Mouse (Mus musculus) neural tube, embryonic 14.5 days (tissue): Measurements from ENCODE around the gene Kcnh2. TPM values are rescaled to one million over a fixed set of nuclear protein-coding genes. Genes with fewer than 3 reads are reported as not detected.

Experiments
- ATAC-seq: fragments of 200-750 bp; cut with Nextera tagmentation; 2 replicates; pipeline ENCODE4 v1.8.0; 2017; ENCODE audit warnings: low read depth, mild to moderate bottlenecking, moderate TSS enrichment, moderate library complexity
- H3K27ac ChIP-seq: fragments of 300-500 bp; sonication (generic); 2 replicates; pipeline ENCODE4 v1.5.1; 2014; ENCODE audit warnings: low read depth, mild to moderate bottlenecking, control low read depth, low read length, moderate library complexity, mixed read lengths
- H3K27me3 ChIP-seq: fragments of 300-500 bp; sonication (generic); 2 replicates; pipeline ENCODE4 v1.6.1; 2014; ENCODE audit warnings: low read length; ENCODE audit not compliant: control insufficient read depth, insufficient read depth
- H3K36me3 ChIP-seq: fragments of 300-500 bp; sonication (generic); 2 replicates; pipeline ENCODE4 v1.6.1; 2014; ENCODE audit warnings: low read length, mixed read lengths; ENCODE audit not compliant: control insufficient read depth, insufficient read depth
- H3K4me1 ChIP-seq: fragments of 300-500 bp; sonication (generic); 2 replicates; pipeline ENCODE4 v1.6.1; 2014; ENCODE audit warnings: low read length; ENCODE audit not compliant: control insufficient read depth, insufficient read depth
- H3K4me2 ChIP-seq: fragments of 300-500 bp; sonication (generic); 2 replicates; pipeline ENCODE4 v1.6.1; 2014; ENCODE audit warnings: mild to moderate bottlenecking, low read depth, low read length, control low read depth
- H3K4me3 ChIP-seq: fragments of 300-500 bp; sonication (generic); 2 replicates; pipeline ENCODE4 v1.5.1; 2014; ENCODE audit warnings: low read depth, low read length, control low read depth, mixed read lengths
- H3K9ac ChIP-seq: fragments of 300-500 bp; sonication (generic); replicated peaks from 2 replicates; pipeline ENCODE4 v1.6.1; 2014; ENCODE audit warnings: low read depth, mild to moderate bottlenecking, control low read depth, low read length, mixed read lengths
- H3K9me3 ChIP-seq: fragments of 300-500 bp; sonication (generic); 2 replicates; pipeline ENCODE4 v1.6.1; 2016; ENCODE audit warnings: low read length; ENCODE audit not compliant: control insufficient read depth
- WGBS: fragments of 180-500 bp; shearing (Covaris S2); extraction: QIAGEN DNeasy Blood & Tissue Kit; methylation state at CpG from one replicate; pipeline ENCODE4 v1.1.7; 2014; 5-methylcytosine and 5-hydroxymethylcytosine counted together
- polyA plus RNA-seq: library from polyadenylated mRNA; unstranded; fragments of >200 nt; fragmentation: Nextera tagmentation; extraction: Ambion mirVana; gene quantifications from 2 replicates; pipeline ENCODE4 v1.2.1, GENCODE M21; 2014

Gene Kcnh2
- polyA plus RNA-seq, 1 experiment from 2014 or later, result 13.6 TPM

DNA sequence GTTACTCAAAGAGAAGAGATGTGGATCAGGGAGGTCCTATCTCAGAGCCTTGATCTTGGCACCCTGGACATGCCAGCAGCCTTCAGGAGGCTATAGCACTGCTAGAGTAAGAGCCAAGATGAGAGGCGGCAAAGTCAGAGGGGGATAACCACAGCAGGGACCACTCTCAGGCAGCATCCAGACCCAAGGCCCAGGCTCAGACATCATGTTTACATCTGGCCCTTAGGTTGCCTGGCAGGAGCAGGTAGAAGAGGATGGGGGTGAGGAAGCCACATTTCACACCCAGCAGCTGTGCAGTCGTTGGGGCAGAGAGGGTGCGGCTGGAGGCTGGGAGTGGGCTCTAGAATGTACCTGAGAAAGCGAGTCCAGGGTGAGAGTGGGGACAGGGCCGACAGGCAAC lies 30.5 kb downstream of the Kcnh2 start:
- Histone ChIP-seq H3K9ac (no peak overlapping the region), H3K27me3 (no peaks in the 10 kb centered on the region), H3K4me1 (peaks cover 14% of the 10 kb centered on the region; the same call in 1 of the 2 replicates), H3K4me2 (no peak overlapping the region), H3K36me3 (peaks cover 24% of the 10 kb centered on the region), H3K27ac (no peak overlapping the region), H3K4me3 (no peak overlapping the region), H3K9me3 (no peaks in the 10 kb centered on the region)
- 47% methylated on average over 5 of the region's 5 CpGs for WGBS
- no peak for ATAC-seq

DNA sequence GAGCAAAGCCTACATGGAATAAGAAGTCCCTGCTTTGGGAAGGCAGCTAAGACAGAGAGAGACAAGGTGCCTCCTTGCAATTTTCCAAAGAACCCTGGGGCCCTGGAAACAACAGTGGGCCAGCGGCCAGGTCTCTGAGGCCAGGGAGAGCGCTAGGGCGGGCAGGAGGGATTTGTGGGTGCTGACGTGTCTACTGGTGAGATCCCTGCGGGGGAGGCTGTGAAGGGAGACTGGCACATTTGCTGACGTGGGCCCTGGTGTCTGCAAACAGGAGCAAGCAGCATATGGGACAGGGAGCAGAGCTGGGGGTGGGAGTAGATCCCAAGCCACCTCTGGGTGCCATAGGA lies 31.0 kb downstream of the Kcnh2 start:
- Histone ChIP-seq H3K27ac (no peak overlapping the region), H3K4me1 (peaks cover 14% of the 10 kb centered on the region; the same call in 1 of the 2 replicates), H3K9me3 (no peaks in the 10 kb centered on the region), H3K36me3 (peaks cover 24% of the 10 kb centered on the region), H3K4me2 (no peak overlapping the region), H3K27me3 (no peaks in the 10 kb centered on the region), H3K9ac (no peak overlapping the region), H3K4me3 (no peak overlapping the region)
- ATAC-seq, result no peak
- 36% methylated on average over 6 of the region's 6 CpGs for WGBS

DNA sequence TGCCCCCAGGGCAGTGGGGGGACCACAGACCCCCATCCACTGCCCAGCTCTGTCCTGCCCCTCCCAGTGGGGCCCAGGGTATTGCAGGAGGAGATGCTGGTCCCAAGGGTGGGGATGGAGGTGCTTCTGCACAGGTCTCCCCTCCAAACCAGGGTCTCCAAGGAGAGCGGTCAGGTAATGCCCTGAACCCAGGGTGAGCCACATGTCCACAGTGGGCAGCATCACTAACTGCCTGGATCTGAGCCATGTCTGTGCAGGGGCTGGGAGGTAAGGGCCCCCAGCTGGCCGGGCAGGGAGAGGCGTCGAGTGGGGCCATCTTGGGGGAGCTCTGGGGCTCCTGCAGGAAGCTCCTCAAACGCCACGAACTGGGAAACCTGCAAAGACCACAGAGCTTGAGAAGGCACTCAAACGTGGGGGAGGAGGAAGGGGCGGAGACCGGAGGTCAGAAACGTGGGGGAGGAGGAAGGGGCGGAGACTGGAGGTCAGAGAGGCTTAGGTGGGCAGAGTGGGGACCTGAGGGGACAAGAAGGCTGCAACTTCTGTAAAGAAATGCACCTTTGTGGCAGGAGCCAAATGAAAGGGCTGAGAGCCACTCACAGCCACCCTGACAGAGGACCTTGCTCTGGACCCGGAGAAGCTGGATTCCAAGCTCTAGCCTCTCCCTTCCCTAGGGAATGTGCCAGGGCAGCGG lies 31.5 kb downstream of the Kcnh2 start:
- Histone ChIP-seq H3K4me2 (no peak overlapping the region), H3K27me3 (no peaks in the 10 kb centered on the region), H3K9ac (no peak overlapping the region), H3K4me1 (peaks cover 14% of the 10 kb centered on the region; the same call in 1 of the 2 replicates), H3K4me3 (no peak overlapping the region), H3K9me3 (no peaks in the 10 kb centered on the region), H3K27ac (no peak overlapping the region), H3K36me3 (peaks cover 24% of the 10 kb centered on the region)
- WGBS, result 11% methylated on average over 13 of the region's 13 CpGs
- no peak for ATAC-seq

DNA sequence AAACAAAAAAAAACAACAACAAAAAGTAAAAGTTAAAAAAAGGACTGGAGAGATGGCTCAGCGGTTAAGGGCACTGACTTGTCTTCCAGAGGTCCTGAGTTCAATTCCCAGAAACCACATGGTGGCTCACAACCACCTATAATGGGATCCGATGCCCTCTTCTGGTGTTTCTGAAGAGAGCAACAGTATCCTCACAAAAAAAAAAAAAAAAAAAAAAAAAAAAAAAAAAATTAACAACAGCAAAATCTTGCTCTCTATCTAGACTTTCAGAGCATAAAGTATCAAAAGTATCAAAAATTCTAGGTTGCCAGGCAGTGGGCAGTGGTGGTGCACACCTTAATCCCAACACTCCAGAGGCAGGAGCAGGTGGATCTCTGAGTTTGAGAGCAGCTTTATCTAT lies 42.2 kb downstream of the Kcnh2 start:
- WGBS, result 94% methylated on average over 2 of the region's 2 CpGs
- no peak overlapping the region for H3K4me3 ChIP-seq
- ATAC-seq, result no peak

GRCm38 (mm10) chr5:24308621-24309020 lies 42.8 kb downstream of the Kcnh2 start:
- no peak overlapping the region for H3K27ac ChIP-seq
- H3K4me1 ChIP-seq, result no peaks in the 10 kb centered on the region
- H3K4me3 ChIP-seq, result no peak overlapping the region
- H3K4me2 ChIP-seq, result no peak overlapping the region
- H3K9ac ChIP-seq, result no peak overlapping the region
- ATAC-seq, result no peak
- no peaks in the 10 kb centered on the region for H3K27me3 ChIP-seq
- H3K36me3 ChIP-seq, result no peaks in the 10 kb centered on the region
- H3K9me3 ChIP-seq, result no peaks in the 10 kb centered on the region
- WGBS, result 71% methylated on average over 7 of the region's 7 CpGs

More for the DNA sequence above, 42.2 kb downstream of the Kcnh2 start:
- Histone ChIP-seq H3K27ac (no peak overlapping the region), H3K27me3 (no peaks in the 10 kb centered on the region), H3K9ac (no peak overlapping the region), H3K4me2 (no peak overlapping the region), H3K4me1 (no peaks in the 10 kb centered on the region), H3K36me3 (no peaks in the 10 kb centered on the region), H3K9me3 (no peaks in the 10 kb centered on the region)

- no peak overlapping the region for H3K4me2 ChIP-seq
- H3K9ac ChIP-seq, result no peak overlapping the region
- no peaks in the 10 kb centered on the region for H3K9me3 ChIP-seq
- no peak overlapping the region for H3K4me3 ChIP-seq
- ATAC-seq, result no peak
- H3K27me3 ChIP-seq, result no peaks in the 10 kb centered on the region
- H3K4me1 ChIP-seq, result no peaks in the 10 kb centered on the region
- 52% methylated on average over 5 of the region's 5 CpGs for WGBS
- no peaks in the 10 kb centered on the region for H3K36me3 ChIP-seq
- H3K27ac ChIP-seq, result no peak overlapping the region
Measured at GRCm38 (mm10) chr5:24307118-24307777, 44.2 kb downstream of the Kcnh2 start.

DNA sequence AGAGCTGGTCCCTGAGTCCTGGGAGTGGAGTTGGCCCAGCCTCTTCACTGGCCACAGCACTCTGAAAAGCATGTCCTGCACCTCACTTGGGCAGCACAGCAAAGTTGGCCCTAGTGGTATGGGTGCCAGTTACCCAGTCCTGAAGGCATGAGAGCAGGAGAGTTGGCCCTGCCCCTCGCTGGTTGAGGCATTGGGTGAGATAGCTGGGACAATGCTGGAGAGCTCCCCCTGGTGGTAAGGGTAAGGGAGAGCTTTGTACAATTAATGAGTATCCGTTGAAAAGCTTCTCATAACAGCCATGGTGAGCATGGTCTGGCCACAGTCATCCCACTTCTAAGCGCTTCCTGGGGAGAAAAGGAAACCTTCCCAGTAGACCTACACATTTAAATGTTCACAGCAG lies 48.2 kb downstream of the Kcnh2 start:
- H3K27me3 ChIP-seq, result no peaks in the 10 kb centered on the region
- no peak overlapping the region for H3K9ac ChIP-seq
- H3K4me2 ChIP-seq, result no peak overlapping the region
- H3K27ac ChIP-seq, result no peak overlapping the region
- no peak overlapping the region for H3K4me3 ChIP-seq
- no peaks in the 10 kb centered on the region for H3K9me3 ChIP-seq
- ATAC-seq, result no peak
- 58% methylated on average over 3 of the region's 3 CpGs for WGBS
- no peaks in the 10 kb centered on the region for H3K4me1 ChIP-seq
- H3K36me3 ChIP-seq, result no peaks in the 10 kb centered on the region

DNA sequence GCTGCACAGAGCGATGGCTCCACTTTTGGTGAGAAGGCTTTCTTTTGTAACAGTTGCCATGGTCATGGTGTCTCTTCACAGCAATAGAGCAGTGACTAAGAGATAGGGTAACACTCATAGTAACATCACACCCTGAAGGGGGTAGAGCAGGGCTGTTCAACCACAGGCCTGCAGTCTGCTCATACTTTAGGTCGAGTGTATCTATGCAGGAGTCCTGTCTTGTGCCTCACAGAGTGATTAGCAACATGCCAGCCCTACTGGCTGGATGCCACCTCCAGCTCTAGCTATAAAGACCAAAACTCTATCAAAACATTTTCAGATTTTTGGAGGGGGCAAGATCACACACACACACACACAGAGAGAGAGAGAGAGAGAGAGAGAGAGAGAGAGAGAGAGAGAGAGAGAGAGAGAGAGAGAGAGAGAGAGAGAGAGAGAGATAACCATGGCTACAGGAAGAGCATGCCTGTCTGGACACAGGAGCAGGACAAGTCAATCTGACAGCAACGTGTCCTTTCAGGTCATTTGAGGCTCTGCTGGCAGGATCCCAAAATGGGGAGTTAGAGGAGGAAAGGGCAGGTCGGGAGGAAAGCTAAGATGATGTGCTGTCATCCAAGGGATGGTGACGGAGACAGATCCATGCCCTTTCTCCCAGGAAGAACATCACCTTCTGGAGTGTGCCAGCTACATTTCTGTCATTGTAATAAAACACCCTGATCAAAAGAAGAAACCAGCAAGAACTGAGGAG lies 51.4 kb downstream of the Kcnh2 start:
- no peaks in the 10 kb centered on the region for H3K9me3 ChIP-seq
- H3K9ac ChIP-seq, result no peak overlapping the region
- no peak for ATAC-seq
- H3K27me3 ChIP-seq, result no peaks in the 10 kb centered on the region
- 61% methylated on average over 5 of the region's 5 CpGs for WGBS
- H3K4me1 ChIP-seq, result no peaks in the 10 kb centered on the region
- no peaks in the 10 kb centered on the region for H3K36me3 ChIP-seq
- no peak overlapping the region for H3K27ac ChIP-seq
- H3K4me2 ChIP-seq, result no peak overlapping the region
- no peak overlapping the region for H3K4me3 ChIP-seq

DNA sequence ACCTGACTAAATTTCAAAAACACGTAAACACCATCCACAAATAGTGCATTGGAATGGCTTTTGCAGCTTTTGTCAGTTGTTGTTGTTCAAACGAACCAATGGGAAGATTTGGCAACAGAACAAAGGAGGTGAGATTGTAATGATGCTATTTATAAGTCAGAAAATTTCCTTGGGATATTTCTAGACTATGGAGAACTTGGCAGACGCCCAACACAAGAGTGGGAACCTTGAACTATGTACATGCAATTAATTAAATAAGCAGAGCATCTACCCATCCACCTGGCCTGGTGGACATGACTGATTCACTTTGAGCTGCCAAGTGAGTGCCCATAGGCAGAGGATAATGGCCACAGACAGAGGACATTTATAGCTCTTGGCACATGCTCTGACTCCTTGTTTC lies 59.5 kb downstream of the Kcnh2 start:
- WGBS, result 74% methylated on average over 3 of the region's 3 CpGs
- Histone ChIP-seq H3K9me3 (no peaks in the 10 kb centered on the region), H3K9ac (no peak overlapping the region), H3K27ac (no peak overlapping the region), H3K4me3 (no peak overlapping the region), H3K27me3 (no peaks in the 10 kb centered on the region), H3K36me3 (no peaks in the 10 kb centered on the region), H3K4me1 (no peaks in the 10 kb centered on the region), H3K4me2 (no peak overlapping the region)
- no peak for ATAC-seq
